ENCODE assay signal across 8 mouse cellular contexts in genomic region chr11:60293683-60294629, GRCm38 (mm10). TPM values are rescaled to one million over a fixed set of nuclear protein-coding genes. Genes with fewer than 3 reads are reported as not detected.
DNase-seq lines count a peak whose midpoint lies in the region; ATAC-seq lines count a peak whose summit lies in the region.

No protein-coding gene starts in this region.

- peak overlapping the region; percentile 27; the same call in 1 of the 2 replicates for H3K4me2 ChIP-seq in heart, embryonic 11.5 days
- H3K4me2 ChIP-seq in hindbrain, embryonic 12.5 days (replicated peaks) = no peak overlapping the region; the same call in 1 of the 2 replicates
- H3K4me2 ChIP-seq in midbrain, embryonic 11.5 days = no peak overlapping the region

- no peaks in the 10 kb centered on the region for H3K9me3 ChIP-seq in heart, embryonic 11.5 days (replicated peaks; ENCODE audit: control insufficient read depth, low read length)
- H3K9me3 ChIP-seq in hindbrain, embryonic 12.5 days (replicated peaks) = no peaks in the 10 kb centered on the region
- no peaks in the 10 kb centered on the region for H3K9me3 ChIP-seq in midbrain, embryonic 11.5 days (ENCODE audit: control insufficient read depth, low read length)

- WGBS in heart, embryonic 11.5 days (ENCODE audit: insufficient replicate concordance) = 74% methylated on average over 6 of the region's 6 CpGs
- 55% methylated on average over 6 of the region's 6 CpGs for WGBS in hindbrain, embryonic 12.5 days
- 76% methylated on average over 6 of the region's 6 CpGs for WGBS in midbrain, embryonic 11.5 days

- no peaks in the 10 kb centered on the region for H3K36me3 ChIP-seq in heart, embryonic 11.5 days (ENCODE audit: control insufficient read depth, insufficient read depth, low read length)
- no peaks in the 10 kb centered on the region for H3K36me3 ChIP-seq in hindbrain, embryonic 12.5 days
- H3K36me3 ChIP-seq in midbrain, embryonic 11.5 days (ENCODE audit: control insufficient read depth, insufficient read depth, low read length) = no peaks in the 10 kb centered on the region

- H3K4me1 ChIP-seq in heart, embryonic 11.5 days (ENCODE audit: control insufficient read depth, insufficient read depth, low read length) = peaks cover 16% of the 10 kb centered on the region
- H3K4me1 ChIP-seq in hindbrain, embryonic 12.5 days = peaks cover 47% of the 10 kb centered on the region
- H3K4me1 ChIP-seq in midbrain, embryonic 11.5 days (ENCODE audit: control insufficient read depth, insufficient read depth, low read length) = peaks cover 15% of the 10 kb centered on the region; the same call in 1 of the 2 replicates

- no peaks in the 10 kb centered on the region for H3K27me3 ChIP-seq in heart, embryonic 11.5 days (ENCODE audit: control insufficient read depth, insufficient read depth, low read length)
- no peaks in the 10 kb centered on the region for H3K27me3 ChIP-seq in hindbrain, embryonic 12.5 days
- no peaks in the 10 kb centered on the region for H3K27me3 ChIP-seq in midbrain, embryonic 11.5 days (ENCODE audit: control insufficient read depth, insufficient read depth, low read length)

- ATAC-seq in heart, embryonic 11.5 days (replicated peaks; ENCODE audit: insufficient number of reproducible peaks, low FRiP score, low TSS enrichment) = no peak
- ATAC-seq in hindbrain, embryonic 12.5 days (ENCODE audit: low FRiP score) = peak; percentile 52
- no peak for ATAC-seq in midbrain, embryonic 11.5 days (ENCODE audit: low FRiP score)

- peak overlapping the region; percentile 46; the same call in 1 of the 2 replicates for H3K27ac ChIP-seq in heart, embryonic 11.5 days (ENCODE audit: low read depth, low read length)
- H3K27ac ChIP-seq in hindbrain, embryonic 12.5 days = peak overlapping the region; percentile 81
- H3K27ac ChIP-seq in midbrain, embryonic 11.5 days (ENCODE audit: low read depth, low read length) = peak overlapping the region; percentile 32

- H3K4me3 ChIP-seq in heart, embryonic 11.5 days (ENCODE audit: low read depth, low read length) = no peak overlapping the region
- no peak overlapping the region for H3K4me3 ChIP-seq in hindbrain, embryonic 12.5 days
- H3K4me3 ChIP-seq in midbrain, embryonic 11.5 days (ENCODE audit: low read depth, low read length) = no peak overlapping the region

- no peak for DNase-seq in heart, adult 18-20 months
- DNase-seq in WW6 (ENCODE audit: low read depth, low spot score) (peak; percentile 24), MN1 (ENCODE audit: low spot score) (no peak)
- DNase-seq in midbrain, embryonic 11.5 days (ENCODE audit: low spot score, missing footprints) = peak; percentile 84
- DNase-seq in ovary, postnatal 14 days (ENCODE audit: low spot score) = no peak
- no peak for DNase-seq in lung, postnatal 25 days (ENCODE audit: low spot score)

- H3K9ac ChIP-seq in heart, embryonic 11.5 days (ENCODE audit: low read depth, low read length) = no peak overlapping the region
- no peak overlapping the region for H3K9ac ChIP-seq in hindbrain, embryonic 12.5 days
- H3K9ac ChIP-seq in midbrain, embryonic 11.5 days (ENCODE audit: low read length) = no peak overlapping the region

RNA-seq across cellular contexts. Expression of gene Tom1l2, which starts 58.7 kb away (rescaled TPM):
- 14.7 and 16.0 TPM in 2 replicates for polyA plus RNA-seq in heart, embryonic 11.5 days (2014; fragmentation: Nextera tagmentation; extraction: Ambion mirVana)
- 100 to 1,000 TPM; 107 to 116 TPM for total RNA-seq in heart, adult 18-20 months (2021)
- 40.8 and 45.4 TPM in 2 replicates for polyA plus RNA-seq in hindbrain, embryonic 12.5 days (2016; fragmentation: Nextera tagmentation; extraction: Ambion mirVana)
- polyA plus RNA-seq in midbrain, embryonic 11.5 days (2014; fragmentation: Nextera tagmentation; extraction: Ambion mirVana) = 12.1 and 12.8 TPM in 2 replicates

RNA-seq across cellular contexts. Expression of gene Drc3, which starts 59.2 kb away (rescaled TPM):
- 1.9 TPM in 2 replicates for polyA plus RNA-seq in heart, embryonic 11.5 days (2014; fragmentation: Nextera tagmentation; extraction: Ambion mirVana)
- 1 to 10 TPM; 3.3 TPM for total RNA-seq in heart, adult 18-20 months (2021)
- 5.0 and 6.7 TPM in 2 replicates for polyA plus RNA-seq in hindbrain, embryonic 12.5 days (2016; fragmentation: Nextera tagmentation; extraction: Ambion mirVana)
- 2.0 and 2.4 TPM in 2 replicates for polyA plus RNA-seq in midbrain, embryonic 11.5 days (2014; fragmentation: Nextera tagmentation; extraction: Ambion mirVana)

Comparison
In these comparisons a context has a peak if more than half of its experiments do, and no peak if none do; other contexts are left out.
1. DNase-seq: peak in WW6 (single experiment) and midbrain, embryonic 11.5 days (single experiment); none in heart, adult 18-20 months (0 of 2), ovary, postnatal 14 days (single experiment), MN1 (single experiment) and lung, postnatal 25 days (single experiment).
2. Peak in every context shown above with its lines, with median percentiles within 50 percentile points of each other: H3K27ac ChIP-seq.